Mouse (Mus musculus) limb, embryonic 10.5 days (tissue): ENCODE data around the gene Tpbpa. TPM values are rescaled to one million over a fixed set of nuclear protein-coding genes. Genes with fewer than 3 reads are reported as not detected.
"Not testable (repeated sequence)": the region's sequence is repeated elsewhere in the genome, so short reads cannot be mapped to it uniquely, and the experiment has no call there.

Source experiments
- DNase-seq: peaks from one replicate; pipeline ENCODE4 v3.0.0-alpha.2; 2017; ENCODE audit warnings: low spot score
- H3K27ac ChIP-seq: fragments of 300-500 bp; sonication (generic); 2 replicates; pipeline ENCODE4 v1.5.1; 2016; ENCODE audit warnings: mild to moderate bottlenecking
- H3K27me3 ChIP-seq: fragments of 300-500 bp; sonication (generic); 2 replicates; pipeline ENCODE4 v1.6.1; 2016; ENCODE audit warnings: low read depth, mild to moderate bottlenecking; ENCODE audit not compliant: poor library complexity, severe bottlenecking
- H3K36me3 ChIP-seq: fragments of 300-500 bp; sonication (generic); 2 replicates; pipeline ENCODE4 v1.6.1; 2016; ENCODE audit warnings: mild to moderate bottlenecking, moderate library complexity
- H3K4me1 ChIP-seq: fragments of 300-500 bp; sonication (generic); 2 replicates; pipeline ENCODE4 v1.6.1; 2016
- H3K4me3 ChIP-seq: fragments of 300-500 bp; sonication (generic); 2 replicates; pipeline ENCODE4 v1.5.1; 2016; ENCODE audit warnings: mild to moderate bottlenecking, moderate library complexity
- H3K9me3 ChIP-seq: fragments of 300-500 bp; sonication (generic); replicated peaks from 2 replicates; pipeline ENCODE4 v1.6.1; 2016; ENCODE audit warnings: mild to moderate bottlenecking
- WGBS: fragments of 180-500 bp; shearing (Covaris S2); methylation state at CpG from one replicate; pipeline ENCODE4 v1.1.7; 2016; 5-methylcytosine and 5-hydroxymethylcytosine counted together
- polyA plus RNA-seq: library from polyadenylated mRNA; unstranded; fragments of >200 nt; fragmentation: Nextera tagmentation; extraction: Ambion mirVana; gene quantifications from 2 replicates; pipeline ENCODE4 v1.2.1, GENCODE M21; 2016

The Tpbpa gene
- not detected in 2 replicates for polyA plus RNA-seq

- H3K36me3 ChIP-seq, H3K4me3 ChIP-seq, H3K4me1 ChIP-seq, H3K9me3 ChIP-seq, DNase-seq, H3K27ac ChIP-seq, H3K27me3 ChIP-seq: not testable (repeated sequence)
- WGBS: 83% methylated on average over 3 of the region's 3 CpGs
Measured at GRCm38 (mm10) chr13:60941884-60942283, at the start of gene Tpbpa. Gene Tpbpa, minus strand, starts transcription at chr13:60941984.

- not testable (repeated sequence) for H3K36me3 ChIP-seq, DNase-seq, H3K27ac ChIP-seq, H3K4me1 ChIP-seq, H3K9me3 ChIP-seq, H3K4me3 ChIP-seq, H3K27me3 ChIP-seq
- 75% methylated on average over 5 of the region's 5 CpGs for WGBS
Measured at GRCm38 (mm10) chr13:60986915-60987314, 45.1 kb upstream of the Tpbpa start.

GRCm38 (mm10) chr13:60972319-60972718 lies 30.5 kb upstream of the Tpbpa start:
- WGBS: 70% methylated on average over 4 of the region's 4 CpGs

GRCm38 (mm10) chr13:60963985-60964384 lies 22.2 kb upstream of the Tpbpa start:
- DNase-seq, H3K4me1 ChIP-seq, H3K27ac ChIP-seq, H3K36me3 ChIP-seq, H3K4me3 ChIP-seq, H3K27me3 ChIP-seq, H3K9me3 ChIP-seq: not testable (repeated sequence)
- WGBS: 40% methylated on average over 5 of the region's 5 CpGs

More at GRCm38 (mm10) chr13:60972319-60972718, 30.5 kb upstream of the Tpbpa start:
- not testable (repeated sequence) for DNase-seq, H3K27me3 ChIP-seq, H3K9me3 ChIP-seq, H3K36me3 ChIP-seq, H3K4me1 ChIP-seq, H3K4me3 ChIP-seq, H3K27ac ChIP-seq

GRCm38 (mm10) chr13:60961706-60962105 lies 19.9 kb upstream of the Tpbpa start:
- no peaks in the 10 kb centered on the region for H3K36me3 ChIP-seq
- no peak for DNase-seq

GRCm38 (mm10) chr13:60936500-60936901 lies 5.3 kb downstream of the Tpbpa start, which contains the start of the genes Gm49391 and Ctla2a:
Gene Gm49391, minus strand, starts transcription at chr13:60936571.
Gene Ctla2a, minus strand, starts transcription at chr13:60936625.
- Histone ChIP-seq H3K36me3 (no peaks in the 10 kb centered on the region), H3K4me1 (no peaks in the 10 kb centered on the region), H3K27ac (no peak within 1 kb of the TSS), H3K27me3 (no peaks in the 10 kb centered on the region), H3K9me3 (no peaks in the 10 kb centered on the region), H3K4me3 (no peak within 1 kb of the TSS)
- no peak for DNase-seq
- WGBS: 72% methylated on average over 5 of the region's 5 CpGs

More at GRCm38 (mm10) chr13:60961706-60962105, 19.9 kb upstream of the Tpbpa start:
- Histone ChIP-seq H3K9me3 (no peaks in the 10 kb centered on the region), H3K27ac (no peak overlapping the region), H3K4me1 (no peaks in the 10 kb centered on the region), H3K4me3 (no peak overlapping the region), H3K27me3 (no peaks in the 10 kb centered on the region)
- WGBS: 75% methylated on average over 5 of the region's 5 CpGs

- DNase-seq, H3K4me1 ChIP-seq, H3K27ac ChIP-seq, H3K27me3 ChIP-seq, H3K4me3 ChIP-seq, H3K9me3 ChIP-seq, H3K36me3 ChIP-seq: not testable (repeated sequence)
- 82% methylated on average over 2 of the region's 2 CpGs for WGBS
Measured at GRCm38 (mm10) chr13:60935490-60935889, 6.3 kb downstream of the Tpbpa start, which contains the start of gene Gm49393. Gene Gm49393, minus strand, starts transcription at chr13:60935590.

GRCm38 (mm10) chr13:60904780-60905179 lies 37.0 kb downstream of the Tpbpa start, which contains the start of gene Tpbpb:
Gene Tpbpb, minus strand, starts transcription at chr13:60904880.
- not testable (repeated sequence) for H3K27ac ChIP-seq, H3K36me3 ChIP-seq, DNase-seq, H3K4me3 ChIP-seq, H3K27me3 ChIP-seq, H3K9me3 ChIP-seq, H3K4me1 ChIP-seq
- WGBS: 93% methylated on average over 2 of the region's 2 CpGs

GRCm38 (mm10) chr13:60897328-60897727 lies 44.5 kb downstream of the Tpbpa start, which contains the start of gene Ctla2b:
Gene Ctla2b, minus strand, starts transcription at chr13:60897447.
- Histone ChIP-seq H3K27me3 (no peaks in the 10 kb centered on the region), H3K9me3 (no peaks in the 10 kb centered on the region), H3K4me1 (no peaks in the 10 kb centered on the region), H3K36me3 (no peaks in the 10 kb centered on the region), H3K4me3 (no peak within 1 kb of the TSS), H3K27ac (no peak within 1 kb of the TSS)
- WGBS: 89% methylated on average over 3 of the region's 3 CpGs
- no peak for DNase-seq

- not testable (repeated sequence) for DNase-seq, H3K9me3 ChIP-seq, H3K27ac ChIP-seq, H3K27me3 ChIP-seq, H3K4me1 ChIP-seq, H3K36me3 ChIP-seq, H3K4me3 ChIP-seq
- 93% methylated on average over 8 of the region's 8 CpGs for WGBS
Measured at GRCm38 (mm10) chr13:60896794-60897193, 45.0 kb downstream of the Tpbpa start, which contains the start of gene Gm49392. Gene Gm49392, minus strand, starts transcription at chr13:60896894.

GRCm38 (mm10) chr13:60895406-60896160 lies 46.2 kb downstream of the Tpbpa start:
- no peaks in the 10 kb centered on the region for H3K27me3 ChIP-seq

GRCm38 (mm10) chr13:60892301-60892700 lies 49.5 kb downstream of the Tpbpa start:
- Histone ChIP-seq H3K9me3 (no peaks in the 10 kb centered on the region), H3K4me3 (no peak overlapping the region), H3K27me3 (no peaks in the 10 kb centered on the region), H3K4me1 (no peaks in the 10 kb centered on the region), H3K36me3 (no peaks in the 10 kb centered on the region), H3K27ac (no peak overlapping the region)
- no peak for DNase-seq
- 82% methylated on average over 1 of the region's 1 CpGs for WGBS

More at GRCm38 (mm10) chr13:60895406-60896160, 46.2 kb downstream of the Tpbpa start:
- H3K4me1 ChIP-seq: no peaks in the 10 kb centered on the region
- no peaks in the 10 kb centered on the region for H3K36me3 ChIP-seq
- H3K4me3 ChIP-seq: no peak overlapping the region
- no peak overlapping the region for H3K27ac ChIP-seq
- DNase-seq: no peak
- no peaks in the 10 kb centered on the region for H3K9me3 ChIP-seq
